Mouse (Mus musculus): ENCODE data around the gene Ccl9.

DNA sequence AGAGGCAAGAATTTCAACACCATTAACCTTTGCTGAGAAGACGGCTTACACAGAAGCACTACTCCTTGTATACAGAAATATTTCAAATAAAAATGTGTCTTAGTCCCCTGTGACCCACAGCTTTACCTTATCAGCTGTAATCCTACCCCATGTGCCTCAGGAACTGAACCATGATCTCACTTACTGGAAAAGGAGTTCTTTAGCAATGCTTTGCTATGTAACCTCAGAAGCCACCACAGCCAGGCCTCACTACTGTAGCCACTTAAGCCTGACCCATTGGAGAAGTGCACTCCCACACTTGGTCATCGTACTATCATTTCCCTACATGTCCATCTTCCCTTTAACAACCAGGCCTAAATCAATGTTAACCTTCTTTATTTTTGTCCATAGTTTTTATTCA lies 22.1 kb upstream of the Ccl9 start:
- no peak for TF ChIP-seq POLR2A (IDR thresholded peaks at IDR 0.05; ENCODE audit: control insufficient read depth, extremely low read depth, insufficient read depth, low read length, poor library complexity)
- no peak for TF ChIP-seq CTCF (IDR thresholded peaks at IDR 0.05; ENCODE audit: borderline replicate concordance, control insufficient read depth, extremely low read depth, insufficient read depth, low read length, poor library complexity)
